Mouse (Mus musculus): ENCODE results near the gene Fam234b. TPM values are rescaled to one million over a fixed set of nuclear protein-coding genes. Genes with fewer than 3 reads are reported as not detected.

Gene Fam234b
- polyA plus RNA-seq, 1 experiment from 2014 or later: 34.2 TPM

GRCm38 (mm10) chr6:135168471-135168870 lies 29.3 kb upstream of the Fam234b start:
- DNase-seq (ENCODE audit: low spot score) (no peak), ATAC-seq (replicated peaks; ENCODE audit: low FRiP score) (no peak)
- H3K27me3 ChIP-seq (replicated peaks; ENCODE audit: control insufficient read depth, insufficient read depth, low read length): no peaks in the 10 kb centered on the region
- peak overlapping the region; percentile 60; the same call in 1 of the 2 replicates for H3K27ac ChIP-seq (ENCODE audit: low read depth, low read length)
- peak overlapping the region; percentile 77 for H3K4me3 ChIP-seq (ENCODE audit: low read depth, low read length)
- H3K4me1 ChIP-seq (replicated peaks; ENCODE audit: control insufficient read depth, insufficient read depth, low read length): peaks cover 25% of the 10 kb centered on the region
- peaks cover 4% of the 10 kb centered on the region for H3K36me3 ChIP-seq (ENCODE audit: control insufficient read depth, insufficient read depth, low read length)
- H3K4me2 ChIP-seq: peak overlapping the region; percentile 64
- WGBS: 68% methylated on average over 6 of the region's 6 CpGs
- peaks cover 3% of the 10 kb centered on the region; the same call in 1 of the 2 replicates for H3K9me3 ChIP-seq (ENCODE audit: control insufficient read depth, low read length)
- peak overlapping the region; percentile 87 for H3K9ac ChIP-seq (ENCODE audit: low read depth, low read length)

DNA sequence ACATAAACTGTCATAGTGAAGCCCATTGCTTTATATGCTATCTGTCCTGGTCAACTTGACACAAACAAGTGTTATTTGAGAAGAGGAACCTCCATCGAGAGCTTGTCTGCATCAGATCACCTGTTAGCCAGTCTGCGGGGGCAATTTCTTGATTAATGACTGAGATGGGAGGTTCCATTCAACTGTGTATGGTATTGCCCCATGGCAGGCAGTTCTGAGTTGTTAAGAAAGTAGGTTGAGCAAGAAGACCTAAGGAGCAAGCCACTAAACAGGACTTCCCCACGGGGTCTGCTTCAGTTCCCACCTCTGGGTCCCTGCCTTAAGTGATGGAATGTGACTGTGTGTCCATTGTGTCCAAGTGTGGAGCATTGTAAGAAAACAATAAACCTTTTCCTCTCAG lies 28.5 kb upstream of the Fam234b start:
- no peak overlapping the region for H3K4me2 ChIP-seq
- peaks cover 19% of the 10 kb centered on the region for H3K4me1 ChIP-seq (replicated peaks; ENCODE audit: control insufficient read depth, insufficient read depth, low read length)

DNA sequence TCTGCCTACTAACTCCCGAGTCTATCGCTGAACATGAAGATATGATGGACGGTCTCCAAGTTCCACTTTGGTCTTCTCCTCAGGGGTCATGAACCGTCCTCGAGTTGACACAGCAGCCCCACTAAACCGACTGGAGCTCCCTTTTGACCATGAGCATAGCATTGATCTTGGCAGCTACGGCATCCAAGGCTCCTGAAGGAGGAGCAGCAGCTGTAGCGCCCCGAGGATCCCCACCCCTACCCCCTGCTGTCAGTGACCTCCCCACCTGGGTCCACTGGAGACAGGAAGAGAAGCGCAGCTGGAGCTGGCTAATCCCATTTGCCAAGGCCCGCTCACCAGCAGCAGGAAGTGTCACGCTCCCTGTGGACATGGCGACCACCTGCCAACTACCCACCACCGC lies 26.0 kb upstream of the Fam234b start:
- no peak overlapping the region for H3K4me3 ChIP-seq (ENCODE audit: low read depth, low read length)
- H3K9me3 ChIP-seq (ENCODE audit: control insufficient read depth, low read length): peaks cover 4% of the 10 kb centered on the region; the same call in 1 of the 2 replicates
- ATAC-seq (replicated peaks; ENCODE audit: low FRiP score) (no peak), DNase-seq (ENCODE audit: low spot score) (no peak)
- H3K36me3 ChIP-seq (ENCODE audit: control insufficient read depth, insufficient read depth, low read length): no peaks in the 10 kb centered on the region
- no peaks in the 10 kb centered on the region for H3K27me3 ChIP-seq (replicated peaks; ENCODE audit: control insufficient read depth, insufficient read depth, low read length)
- H3K4me1 ChIP-seq (replicated peaks; ENCODE audit: control insufficient read depth, insufficient read depth, low read length): peaks cover 8% of the 10 kb centered on the region
- no peak overlapping the region for H3K9ac ChIP-seq (ENCODE audit: low read depth, low read length)
- 69% methylated on average over 14 of the region's 14 CpGs for WGBS
- H3K27ac ChIP-seq (ENCODE audit: low read depth, low read length): no peak overlapping the region
- no peak overlapping the region for H3K4me2 ChIP-seq

More for the DNA sequence above, 28.5 kb upstream of the Fam234b start:
- Histone ChIP-seq H3K36me3 (ENCODE audit: control insufficient read depth, insufficient read depth, low read length) (no peaks in the 10 kb centered on the region; the same call in 1 of the 2 replicates), H3K9me3 (ENCODE audit: control insufficient read depth, low read length) (peaks cover 4% of the 10 kb centered on the region; the same call in 1 of the 2 replicates), H3K27me3 (replicated peaks; ENCODE audit: control insufficient read depth, insufficient read depth, low read length) (no peaks in the 10 kb centered on the region), H3K9ac (ENCODE audit: low read depth, low read length) (no peak overlapping the region), H3K27ac (ENCODE audit: low read depth, low read length) (no peak overlapping the region), H3K4me3 (ENCODE audit: low read depth, low read length) (no peak overlapping the region)
- DNase-seq (ENCODE audit: low spot score) (no peak), ATAC-seq (replicated peaks; ENCODE audit: low FRiP score) (no peak)
- 81% methylated on average over 3 of the region's 3 CpGs for WGBS

- H3K27ac ChIP-seq (ENCODE audit: low read depth, low read length): no peak overlapping the region
Observed at GRCm38 (mm10) chr6:135175014-135175413, 22.8 kb upstream of the Fam234b start.

GRCm38 (mm10) chr6:135177271-135177670 lies 20.5 kb upstream of the Fam234b start:
- Histone ChIP-seq H3K4me1 (replicated peaks; ENCODE audit: control insufficient read depth, insufficient read depth, low read length) (no peaks in the 10 kb centered on the region), H3K27me3 (replicated peaks; ENCODE audit: control insufficient read depth, insufficient read depth, low read length) (peaks cover 15% of the 10 kb centered on the region), H3K4me2 (no peak overlapping the region), H3K4me3 (ENCODE audit: low read depth, low read length) (no peak overlapping the region), H3K9me3 (ENCODE audit: control insufficient read depth, low read length) (peaks cover 4% of the 10 kb centered on the region; the same call in 1 of the 2 replicates), H3K36me3 (ENCODE audit: control insufficient read depth, insufficient read depth, low read length) (no peaks in the 10 kb centered on the region), H3K9ac (ENCODE audit: low read depth, low read length) (no peak overlapping the region), H3K27ac (ENCODE audit: low read depth, low read length) (no peak overlapping the region)
- ATAC-seq (replicated peaks; ENCODE audit: low FRiP score) (no peak), DNase-seq (ENCODE audit: low spot score) (no peak)

More at GRCm38 (mm10) chr6:135175014-135175413, 22.8 kb upstream of the Fam234b start:
- Histone ChIP-seq H3K9me3 (ENCODE audit: control insufficient read depth, low read length) (peaks cover 4% of the 10 kb centered on the region; the same call in 1 of the 2 replicates), H3K9ac (ENCODE audit: low read depth, low read length) (no peak overlapping the region), H3K36me3 (ENCODE audit: control insufficient read depth, insufficient read depth, low read length) (no peaks in the 10 kb centered on the region), H3K4me3 (ENCODE audit: low read depth, low read length) (no peak overlapping the region), H3K27me3 (replicated peaks; ENCODE audit: control insufficient read depth, insufficient read depth, low read length) (peaks cover 8% of the 10 kb centered on the region), H3K4me1 (replicated peaks; ENCODE audit: control insufficient read depth, insufficient read depth, low read length) (no peaks in the 10 kb centered on the region), H3K4me2 (no peak overlapping the region)
- WGBS: 88% methylated on average over 1 of the region's 1 CpGs
- DNase-seq (ENCODE audit: low spot score) (no peak), ATAC-seq (replicated peaks; ENCODE audit: low FRiP score) (no peak)

GRCm38 (mm10) chr6:135178599-135178998 lies 19.2 kb upstream of the Fam234b start:
- no peak overlapping the region for H3K4me2 ChIP-seq
- 20% methylated on average over 3 of the region's 3 CpGs for WGBS
- ATAC-seq (replicated peaks; ENCODE audit: low FRiP score): 0 out of 2 replicates have a peak, but pooled peaks have one; percentile 33
- H3K27ac ChIP-seq (ENCODE audit: low read depth, low read length): no peak overlapping the region
- 0 out of 2 replicates have a peak, but pooled peaks cover 2% of the 10 kb centered on the region for H3K4me1 ChIP-seq (replicated peaks; ENCODE audit: control insufficient read depth, insufficient read depth, low read length)
- no peaks in the 10 kb centered on the region; the same call in 1 of the 2 replicates for H3K9me3 ChIP-seq (ENCODE audit: control insufficient read depth, low read length)
- H3K27me3 ChIP-seq (replicated peaks; ENCODE audit: control insufficient read depth, insufficient read depth, low read length): peaks cover 15% of the 10 kb centered on the region
- H3K36me3 ChIP-seq (ENCODE audit: control insufficient read depth, insufficient read depth, low read length): no peaks in the 10 kb centered on the region
- no peak for DNase-seq (ENCODE audit: low spot score)
- no peak overlapping the region for H3K4me3 ChIP-seq (ENCODE audit: low read depth, low read length)
- no peak overlapping the region for H3K9ac ChIP-seq (ENCODE audit: low read depth, low read length)

DNA sequence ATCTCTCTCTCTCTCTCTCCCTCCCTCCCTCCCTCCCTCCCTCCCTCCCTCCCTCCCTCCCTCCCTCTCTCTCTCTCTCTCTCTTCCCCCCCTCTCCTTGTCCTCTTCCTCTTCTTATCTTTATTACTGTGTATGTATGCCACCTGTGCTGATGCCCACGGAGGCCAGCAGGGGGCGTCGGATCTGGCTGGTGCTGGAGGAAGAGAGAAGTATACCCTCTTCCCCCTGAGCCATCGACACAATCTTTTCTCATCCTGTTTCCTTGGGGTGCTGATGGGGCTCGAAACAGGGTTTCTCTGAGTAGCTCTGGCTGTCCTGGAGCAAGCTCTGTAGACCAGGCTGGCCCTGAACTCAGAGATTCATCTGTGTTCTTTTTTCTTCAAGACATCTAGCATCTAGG lies 14.9 kb upstream of the Fam234b start:
- Histone ChIP-seq H3K36me3 (ENCODE audit: control insufficient read depth, insufficient read depth, low read length) (no peaks in the 10 kb centered on the region), H3K9ac (ENCODE audit: low read depth, low read length) (no peak overlapping the region), H3K27ac (ENCODE audit: low read depth, low read length) (no peak overlapping the region), H3K4me3 (ENCODE audit: low read depth, low read length) (no peak overlapping the region), H3K27me3 (replicated peaks; ENCODE audit: control insufficient read depth, insufficient read depth, low read length) (peaks cover 15% of the 10 kb centered on the region), H3K4me1 (replicated peaks; ENCODE audit: control insufficient read depth, insufficient read depth, low read length) (peaks cover 5% of the 10 kb centered on the region; the same call in 1 of the 2 replicates), H3K4me2 (no peak overlapping the region), H3K9me3 (ENCODE audit: control insufficient read depth, low read length) (no peaks in the 10 kb centered on the region)
- ATAC-seq (replicated peaks; ENCODE audit: low FRiP score) (no peak; the same call in 1 of the 2 replicates), DNase-seq (ENCODE audit: low spot score) (no peak)
- WGBS: 43% methylated on average over 5 of the region's 5 CpGs

DNA sequence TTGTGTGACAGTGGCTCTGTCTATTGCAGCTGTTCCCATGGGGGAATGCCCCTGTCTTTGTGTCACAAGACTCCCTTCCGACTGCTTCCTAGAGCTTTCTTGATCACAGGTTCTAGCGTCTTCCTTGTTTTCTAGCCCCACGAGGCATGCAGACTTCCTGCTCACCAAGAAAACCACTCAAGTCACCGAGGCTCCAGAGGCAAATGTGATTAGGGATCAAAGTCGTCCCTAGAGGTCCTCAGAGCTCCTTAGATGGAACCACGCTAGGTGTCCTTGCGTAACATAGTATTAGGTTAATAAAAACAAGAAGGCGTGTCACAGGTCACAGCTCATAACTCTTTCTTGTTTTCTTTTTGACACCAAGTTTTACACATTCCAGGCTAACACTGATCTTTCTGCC lies 13.8 kb upstream of the Fam234b start:
- DNase-seq (ENCODE audit: low spot score): no peak
- H3K9ac ChIP-seq (ENCODE audit: low read depth, low read length): no peak overlapping the region
- H3K27ac ChIP-seq (ENCODE audit: low read depth, low read length): no peak overlapping the region
- peaks cover 12% of the 10 kb centered on the region for H3K27me3 ChIP-seq (replicated peaks; ENCODE audit: control insufficient read depth, insufficient read depth, low read length)
- no peak; the same call in 1 of the 2 replicates for ATAC-seq (replicated peaks; ENCODE audit: low FRiP score)
- H3K9me3 ChIP-seq (ENCODE audit: control insufficient read depth, low read length): no peaks in the 10 kb centered on the region
- H3K36me3 ChIP-seq (ENCODE audit: control insufficient read depth, insufficient read depth, low read length): no peaks in the 10 kb centered on the region
- no peak overlapping the region for H3K4me3 ChIP-seq (ENCODE audit: low read depth, low read length)
- 35% methylated on average over 8 of the region's 8 CpGs for WGBS
- peaks cover 5% of the 10 kb centered on the region; the same call in 1 of the 2 replicates for H3K4me1 ChIP-seq (replicated peaks; ENCODE audit: control insufficient read depth, insufficient read depth, low read length)
- H3K4me2 ChIP-seq: no peak overlapping the region
